Mouse (Mus musculus): ENCODE data around the gene Hoxb8. TPM values are rescaled to one million over a fixed set of nuclear protein-coding genes. Genes with fewer than 3 reads are reported as not detected.
A peak's percentile ranks its signal among the peaks of the same experiment; 100 is the strongest.

Gene Hoxb8
- polyA plus RNA-seq, 1 experiment, result 0.48 TPM

- no peaks in the 10 kb centered on the region for H3K9me3 ChIP-seq (replicated peaks; ENCODE audit: control insufficient read depth, insufficient read depth, low read length, poor library complexity, severe bottlenecking)
- no peak overlapping the region for H3K9ac ChIP-seq (ENCODE audit: low read depth, poor library complexity, severe bottlenecking)
- H3K4me1 ChIP-seq (ENCODE audit: control insufficient read depth, insufficient read depth, low read length), result no peaks in the 10 kb centered on the region
- H3K4me3 ChIP-seq (ENCODE audit: low read depth, low read length), result no peak overlapping the region
- TF ChIP-seq EP300 (IDR thresholded peaks at IDR 0.05; ENCODE audit: insufficient read depth, low read depth, low read length) (no peak), CTCF (IDR thresholded peaks at IDR 0.05; ENCODE audit: low read depth, low read length) (no peak), POLR2A (IDR thresholded peaks at IDR 0.05; ENCODE audit: insufficient read depth, low read length) (no peak)
- H3K27me3 ChIP-seq (ENCODE audit: control insufficient read depth, insufficient read depth, low read length, poor library complexity, severe bottlenecking), result peaks cover 14% of the 10 kb centered on the region
- peaks cover 13% of the 10 kb centered on the region for H3K36me3 ChIP-seq (ENCODE audit: control insufficient read depth, insufficient read depth, low read length, poor library complexity, severe bottlenecking)
- H3K27ac ChIP-seq (ENCODE audit: insufficient read depth, low read length), result no peak overlapping the region
Measured at GRCm38 (mm10) chr11:96260310-96260970, 21.3 kb upstream of the Hoxb8 start.

DNA sequence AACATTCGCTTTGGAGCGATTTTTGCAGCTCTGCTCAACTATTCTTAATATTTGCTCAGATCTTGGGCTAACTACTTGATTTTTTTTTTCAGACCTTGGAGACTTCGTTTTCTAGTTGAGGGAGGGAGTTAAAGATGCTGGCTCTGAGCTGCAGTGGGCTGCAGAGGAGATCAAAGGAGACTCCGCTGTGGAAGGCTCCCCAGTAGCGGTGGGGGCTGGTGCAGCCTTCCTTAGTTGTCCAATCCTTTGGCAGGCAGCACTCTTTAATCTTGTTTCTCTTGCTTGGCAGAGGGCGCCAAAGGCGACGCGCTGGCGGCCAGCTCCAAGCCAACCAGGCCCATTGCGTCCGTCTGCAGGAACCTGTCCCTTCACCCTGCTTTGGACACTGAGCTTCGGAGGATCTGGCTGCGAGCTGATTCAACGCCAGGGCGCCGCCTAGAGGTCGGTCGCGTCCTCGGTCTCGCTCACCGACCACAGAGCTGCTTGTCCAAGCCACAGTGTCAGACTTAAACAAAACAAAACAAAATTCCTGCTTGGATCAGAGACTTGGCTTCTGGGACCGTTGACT, 20.3 kb upstream of the Hoxb8 start:
- Histone ChIP-seq H3K4me1 (ENCODE audit: control insufficient read depth, insufficient read depth, low read length) (no peaks in the 10 kb centered on the region), H3K27me3 (ENCODE audit: control insufficient read depth, insufficient read depth, low read length, poor library complexity, severe bottlenecking) (peaks cover 14% of the 10 kb centered on the region), H3K27ac (ENCODE audit: insufficient read depth, low read length) (no peak overlapping the region), H3K4me3 (ENCODE audit: low read depth, low read length) (no peak overlapping the region), H3K9ac (ENCODE audit: low read depth, poor library complexity, severe bottlenecking) (no peak overlapping the region), H3K9me3 (replicated peaks; ENCODE audit: control insufficient read depth, insufficient read depth, low read length, poor library complexity, severe bottlenecking) (no peaks in the 10 kb centered on the region), H3K36me3 (ENCODE audit: control insufficient read depth, insufficient read depth, low read length, poor library complexity, severe bottlenecking) (peaks cover 13% of the 10 kb centered on the region)
- TF ChIP-seq EP300 (IDR thresholded peaks at IDR 0.05; ENCODE audit: insufficient read depth, low read depth, low read length), result no peak
- TF ChIP-seq POLR2A (IDR thresholded peaks at IDR 0.05; ENCODE audit: insufficient read depth, low read length), result no peak
- peak; percentile 98 for TF ChIP-seq CTCF (IDR thresholded peaks at IDR 0.05; ENCODE audit: low read depth, low read length)

GRCm38 (mm10) chr11:96262262-96262830, 19.4 kb upstream of the Hoxb8 start:
- no peaks in the 10 kb centered on the region for H3K4me1 ChIP-seq (ENCODE audit: control insufficient read depth, insufficient read depth, low read length)

DNA sequence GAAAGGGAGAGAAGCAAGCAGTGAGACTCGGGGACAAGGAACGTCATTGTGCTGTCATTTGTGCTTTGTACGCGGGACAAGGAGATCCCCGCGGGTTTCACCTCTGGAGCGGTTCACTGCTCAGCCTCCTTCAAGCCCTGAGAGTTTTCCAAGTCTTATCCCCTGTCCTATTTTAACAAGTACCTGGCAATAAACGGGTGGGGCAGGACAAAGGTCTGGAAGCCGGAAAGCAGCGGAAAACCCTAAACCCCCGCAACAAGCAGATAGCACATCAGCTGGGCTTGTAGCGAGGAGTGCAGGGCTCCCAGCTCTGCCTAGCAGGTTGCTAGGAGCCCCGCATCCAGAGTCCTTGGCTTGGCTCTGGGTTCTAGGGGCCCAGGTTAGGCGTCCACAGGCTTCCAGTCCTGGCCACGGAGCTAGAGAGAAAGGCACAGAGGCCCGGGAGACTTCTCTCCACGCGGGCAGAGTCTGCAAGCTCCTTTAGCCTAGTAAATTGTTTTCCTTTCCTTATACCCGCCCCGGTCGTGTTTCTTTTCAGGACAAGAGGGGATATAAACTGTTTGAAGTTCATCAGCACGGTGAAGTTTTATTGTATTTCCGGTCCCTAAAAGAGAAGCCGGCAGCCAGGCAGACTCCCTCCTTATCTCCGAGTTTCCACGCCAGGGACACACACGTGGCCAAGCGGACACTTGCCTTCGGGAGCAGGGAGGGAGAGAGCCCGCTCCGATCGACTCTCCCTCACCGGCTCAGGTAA, 17.9 kb upstream of the Hoxb8 start:
- H3K4me1 ChIP-seq (ENCODE audit: control insufficient read depth, insufficient read depth, low read length), result no peaks in the 10 kb centered on the region
- no peaks in the 10 kb centered on the region for H3K9me3 ChIP-seq (replicated peaks; ENCODE audit: control insufficient read depth, insufficient read depth, low read length, poor library complexity, severe bottlenecking)
- H3K27ac ChIP-seq (ENCODE audit: insufficient read depth, low read length), result no peak overlapping the region
- H3K9ac ChIP-seq (ENCODE audit: low read depth, poor library complexity, severe bottlenecking), result no peak overlapping the region
- peaks cover 25% of the 10 kb centered on the region; the same call in 1 of the 2 replicates for H3K27me3 ChIP-seq (ENCODE audit: control insufficient read depth, insufficient read depth, low read length, poor library complexity, severe bottlenecking)
- no peak overlapping the region for H3K4me3 ChIP-seq (ENCODE audit: low read depth, low read length)
- TF ChIP-seq POLR2A (IDR thresholded peaks at IDR 0.05; ENCODE audit: insufficient read depth, low read length) (no peak), CTCF (IDR thresholded peaks at IDR 0.05; ENCODE audit: low read depth, low read length) (no peak), EP300 (IDR thresholded peaks at IDR 0.05; ENCODE audit: insufficient read depth, low read depth, low read length) (no peak)
- H3K36me3 ChIP-seq (ENCODE audit: control insufficient read depth, insufficient read depth, low read length, poor library complexity, severe bottlenecking), result peaks cover 10% of the 10 kb centered on the region

More at GRCm38 (mm10) chr11:96262262-96262830, 19.4 kb upstream of the Hoxb8 start:
- Histone ChIP-seq H3K4me3 (ENCODE audit: low read depth, low read length) (no peak overlapping the region), H3K27me3 (ENCODE audit: control insufficient read depth, insufficient read depth, low read length, poor library complexity, severe bottlenecking) (peaks cover 18% of the 10 kb centered on the region; the same call in 1 of the 2 replicates), H3K9ac (ENCODE audit: low read depth, poor library complexity, severe bottlenecking) (no peak overlapping the region), H3K36me3 (ENCODE audit: control insufficient read depth, insufficient read depth, low read length, poor library complexity, severe bottlenecking) (peaks cover 10% of the 10 kb centered on the region), H3K27ac (ENCODE audit: insufficient read depth, low read length) (no peak overlapping the region), H3K9me3 (replicated peaks; ENCODE audit: control insufficient read depth, insufficient read depth, low read length, poor library complexity, severe bottlenecking) (no peaks in the 10 kb centered on the region)
- TF ChIP-seq EP300 (IDR thresholded peaks at IDR 0.05; ENCODE audit: insufficient read depth, low read depth, low read length) (no peak), CTCF (IDR thresholded peaks at IDR 0.05; ENCODE audit: low read depth, low read length) (no peak), POLR2A (IDR thresholded peaks at IDR 0.05; ENCODE audit: insufficient read depth, low read length) (no peak)

- no peak for TF ChIP-seq EP300 (IDR thresholded peaks at IDR 0.05; ENCODE audit: insufficient read depth, low read depth, low read length)
- no peak overlapping the region for H3K9ac ChIP-seq (ENCODE audit: low read depth, poor library complexity, severe bottlenecking)
- H3K36me3 ChIP-seq (ENCODE audit: control insufficient read depth, insufficient read depth, low read length, poor library complexity, severe bottlenecking), result peaks cover 10% of the 10 kb centered on the region
- H3K27ac ChIP-seq (ENCODE audit: insufficient read depth, low read length), result no peak overlapping the region
- no peaks in the 10 kb centered on the region for H3K4me1 ChIP-seq (ENCODE audit: control insufficient read depth, insufficient read depth, low read length)
- no peak overlapping the region for H3K4me3 ChIP-seq (ENCODE audit: low read depth, low read length)
- H3K27me3 ChIP-seq (ENCODE audit: control insufficient read depth, insufficient read depth, low read length, poor library complexity, severe bottlenecking), result peaks cover 32% of the 10 kb centered on the region
- no peaks in the 10 kb centered on the region for H3K9me3 ChIP-seq (replicated peaks; ENCODE audit: control insufficient read depth, insufficient read depth, low read length, poor library complexity, severe bottlenecking)
Measured at GRCm38 (mm10) chr11:96264390-96265020, 17.2 kb upstream of the Hoxb8 start.
